Mouse (Mus musculus) frontal cortex, postnatal 10 days (tissue): ENCODE measurements around the gene Kctd10.

Experiments used
- DNase-seq, 2 experiments: peaks; one replicate each; pipeline ENCODE4 v3.0.0; 2022; ENCODE audit warnings: low spot score in 2 of 2, mixed read lengths in 1 of 2

Gene Kctd10

GRCm38 (mm10) chr5:114380209-114381012 is at the start of gene Kctd10, which contains the start of gene Ube3b:
Kctd10 (minus strand) TSS chr5:114380508.
Ube3b (plus strand) TSS chr5:114380607.
- DNase-seq = peak; percentile 62 to 77

GRCm38 (mm10) chr5:114429781-114430180 is 49.5 kb upstream of the Kctd10 start:
- DNase-seq = no peak

GRCm38 (mm10) chr5:114428621-114429020 is 48.3 kb upstream of the Kctd10 start:
- no peak for DNase-seq

GRCm38 (mm10) chr5:114426732-114427131 is 46.4 kb upstream of the Kctd10 start:
- no peak for DNase-seq

- no peak for DNase-seq
These were observed 43.7 kb upstream of the Kctd10 start for GRCm38 (mm10) chr5:114423961-114424360.

- no peak for DNase-seq
These were observed 42.3 kb upstream of the Kctd10 start for GRCm38 (mm10) chr5:114422591-114422990.

GRCm38 (mm10) chr5:114421561-114422298 is 41.4 kb upstream of the Kctd10 start:
- no peak for DNase-seq

GRCm38 (mm10) chr5:114418541-114418940 is 38.2 kb upstream of the Kctd10 start:
- DNase-seq = no peak

GRCm38 (mm10) chr5:114416855-114417254 is 36.5 kb upstream of the Kctd10 start:
- DNase-seq = no peak

GRCm38 (mm10) chr5:114415606-114416005 is 35.3 kb upstream of the Kctd10 start:
- no peak for DNase-seq

GRCm38 (mm10) chr5:114413067-114413735 is 32.9 kb upstream of the Kctd10 start:
- no peak for DNase-seq

GRCm38 (mm10) chr5:114412361-114412998 is 32.2 kb upstream of the Kctd10 start:
- no peak for DNase-seq

- no peak for DNase-seq
These were observed 30.1 kb upstream of the Kctd10 start for GRCm38 (mm10) chr5:114410429-114410828.

- DNase-seq = no peak
These were observed 28.5 kb upstream of the Kctd10 start for GRCm38 (mm10) chr5:114408846-114409245.

- DNase-seq = no peak
These were observed 27.5 kb upstream of the Kctd10 start for GRCm38 (mm10) chr5:114407810-114408209.

- no peak for DNase-seq
These were observed 27.0 kb upstream of the Kctd10 start for GRCm38 (mm10) chr5:114407269-114407668.

GRCm38 (mm10) chr5:114406592-114406991 is 26.3 kb upstream of the Kctd10 start:
- DNase-seq = no peak

- DNase-seq = no peak
These were observed 12.9 kb upstream of the Kctd10 start for GRCm38 (mm10) chr5:114393169-114393568.

- DNase-seq = no peak
These were observed 4.1 kb upstream of the Kctd10 start for GRCm38 (mm10) chr5:114384448-114384847.

GRCm38 (mm10) chr5:114383184-114383904 is 3.0 kb upstream of the Kctd10 start:
- DNase-seq = no peak

GRCm38 (mm10) chr5:114381013-114381351 is 674 bp upstream of the Kctd10 start:
- DNase-seq = no peak
